Mouse (Mus musculus): Measurements from ENCODE around the gene Prps1l1. TPM values are rescaled to one million over a fixed set of nuclear protein-coding genes. Genes with fewer than 3 reads are reported as not detected.

Prps1l1 gene
- not detected for polyA plus RNA-seq (2015; fragmentation: Illumina TruSeq; extraction: RNeasy Lipid Tissue Mini Kit (QIAGEN cat#74804); ENCODE audit: insufficient read depth, low replicate concordance)

DNA sequence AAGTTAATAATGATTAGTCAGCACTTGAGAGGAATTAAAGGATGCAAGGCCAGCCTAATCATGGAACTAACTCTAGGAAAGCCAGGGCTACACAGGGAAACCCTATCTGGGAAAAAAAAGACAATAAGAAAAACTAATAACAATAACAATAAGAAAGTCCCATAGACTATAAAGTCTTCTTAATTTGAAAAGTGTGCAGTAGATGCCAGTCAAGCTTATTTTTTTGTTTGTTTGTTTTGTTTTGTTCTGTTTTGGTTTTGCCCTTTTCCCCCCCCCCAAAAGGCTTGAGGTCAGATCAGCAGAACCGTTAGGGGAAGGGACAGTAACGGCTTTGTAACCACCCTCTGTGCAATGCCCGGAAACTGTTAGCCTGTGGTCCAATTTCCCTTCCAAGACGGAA is at the start of gene Prps1l1:
TSS of gene Prps1l1 (plus strand) at position 301 of the 400 bp plus-strand sequence.

Other genes with a start within 250 kb of the Prps1l1 start
- gene Hdac9, start 67.7 kb upstream of the Prps1l1 start, polyA plus RNA-seq (2015; fragmentation: Illumina TruSeq; extraction: RNeasy Lipid Tissue Mini Kit (QIAGEN cat#74804); ENCODE audit: insufficient read depth, low replicate concordance): 34.6 TPM
- 40.8 TPM for gene Snx13, start 62.4 kb downstream of the Prps1l1 start, polyA plus RNA-seq (2015; fragmentation: Illumina TruSeq; extraction: RNeasy Lipid Tissue Mini Kit (QIAGEN cat#74804); ENCODE audit: insufficient read depth, low replicate concordance)

Measured in spleen, adult 10 weeks (tissue).